Mouse (Mus musculus) adipocyte (in vitro differentiated cells): Measurements from ENCODE around the gene Lgi4.

Source experiments
- DNase-seq: peaks from one replicate; pipeline ENCODE4 v3.0.0-alpha.2; 2016; ENCODE audit warnings: low spot score

Gene Lgi4

DNA sequence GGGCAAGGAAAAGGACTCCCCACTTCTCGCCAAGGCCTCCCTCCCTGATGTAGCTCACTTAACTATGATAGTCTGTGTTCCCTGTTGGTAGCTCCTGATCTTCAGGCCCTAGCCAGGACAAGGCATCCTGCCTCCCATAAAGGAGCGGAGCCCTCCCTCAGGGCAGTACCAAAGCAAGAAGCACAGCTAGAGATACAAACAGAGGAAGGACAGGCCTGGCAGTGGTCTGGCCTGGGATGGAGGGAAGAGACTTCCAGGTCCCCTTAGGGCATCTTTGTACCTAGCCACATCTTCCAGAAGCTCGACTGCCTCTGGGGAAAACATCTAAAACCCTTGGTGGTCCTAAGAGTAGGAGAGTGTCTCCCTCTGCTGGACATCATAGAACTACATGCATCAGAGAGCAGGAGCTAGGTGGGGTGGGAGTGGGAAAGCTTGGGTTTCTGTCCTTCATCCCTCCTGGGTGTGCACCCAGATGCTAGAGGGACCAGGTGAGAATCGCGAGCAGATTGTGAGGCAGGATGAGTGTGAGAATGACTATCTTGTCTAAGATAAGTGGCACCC is 18.8 kb downstream of the Lgi4 start:
- DNase-seq = peak; percentile 58

- peak; percentile 33 for DNase-seq
These were observed 20.5 kb downstream of the Lgi4 start for GRCm38 (mm10) chr7:31079670-31080069.

GRCm38 (mm10) chr7:31080611-31081010 is 21.5 kb downstream of the Lgi4 start:
- no peak for DNase-seq

GRCm38 (mm10) chr7:31081106-31081505 is 22.0 kb downstream of the Lgi4 start:
- DNase-seq = no peak

DNA sequence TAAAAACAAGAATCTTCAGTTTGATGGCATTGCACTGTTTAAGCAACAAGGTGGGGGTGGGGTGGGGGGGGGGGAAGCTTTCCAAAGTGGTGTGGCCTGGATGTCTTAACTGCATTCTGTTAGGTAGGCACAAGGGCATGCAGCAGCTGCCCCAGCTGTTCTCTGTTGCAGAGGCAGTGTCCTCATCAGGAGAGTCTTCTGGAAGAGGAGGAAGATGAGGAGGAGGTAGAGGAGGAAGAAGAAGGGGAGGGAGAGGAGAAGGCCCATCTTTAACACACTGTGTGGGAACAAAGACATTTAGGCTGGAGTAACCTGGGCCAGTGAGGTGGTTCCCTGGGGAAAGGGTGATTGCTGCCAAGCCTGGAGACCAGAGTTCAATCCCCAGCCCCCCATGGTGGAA is 23.0 kb downstream of the Lgi4 start:
- DNase-seq = peak; percentile 53

- peak; percentile 86 for DNase-seq
These were observed 23.9 kb downstream of the Lgi4 start for GRCm38 (mm10) chr7:31082831-31083588.

DNA sequence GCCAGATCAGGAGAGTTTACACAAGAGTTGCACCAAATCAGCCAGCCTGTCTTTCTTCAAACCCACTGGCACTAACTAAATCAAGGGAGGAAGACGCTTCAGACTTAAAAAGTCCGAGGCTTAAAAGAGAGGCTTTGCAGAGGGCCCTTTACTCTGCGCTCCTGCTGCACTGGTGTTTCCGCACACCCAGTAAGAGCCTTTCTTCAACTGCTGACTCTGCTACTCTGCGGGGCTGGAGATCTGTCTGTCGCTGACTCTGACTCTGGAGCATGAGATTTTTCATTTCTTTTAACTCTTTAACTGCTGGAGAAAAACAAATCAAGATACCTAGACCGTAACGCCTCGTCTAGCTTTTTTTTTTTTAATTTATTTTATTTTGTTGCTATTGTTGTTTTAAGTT is 25.0 kb downstream of the Lgi4 start:
- no peak for DNase-seq

DNA sequence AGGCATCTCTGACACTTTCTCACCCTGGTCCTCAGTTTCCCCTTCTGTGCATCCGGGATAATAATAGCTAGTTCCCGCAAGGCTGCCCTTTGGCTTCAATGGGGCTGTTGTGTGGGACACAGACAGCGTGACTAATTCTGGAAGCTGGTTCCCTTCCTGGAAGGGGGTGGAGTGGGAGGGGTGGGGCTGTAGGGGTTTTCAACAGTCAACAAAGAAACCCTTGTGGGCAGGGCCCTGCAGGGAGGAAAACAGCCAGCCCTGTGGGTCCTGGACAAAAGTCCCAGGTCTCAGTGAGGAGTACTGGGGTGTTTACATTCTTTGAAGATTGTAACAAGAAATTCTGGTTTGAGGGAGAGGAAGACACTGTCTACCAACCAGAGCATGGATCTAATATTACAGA is 26.0 kb downstream of the Lgi4 start:
- peak; percentile 49 for DNase-seq

- DNase-seq = no peak
These were observed 27.1 kb downstream of the Lgi4 start for GRCm38 (mm10) chr7:31086175-31086755.

DNA sequence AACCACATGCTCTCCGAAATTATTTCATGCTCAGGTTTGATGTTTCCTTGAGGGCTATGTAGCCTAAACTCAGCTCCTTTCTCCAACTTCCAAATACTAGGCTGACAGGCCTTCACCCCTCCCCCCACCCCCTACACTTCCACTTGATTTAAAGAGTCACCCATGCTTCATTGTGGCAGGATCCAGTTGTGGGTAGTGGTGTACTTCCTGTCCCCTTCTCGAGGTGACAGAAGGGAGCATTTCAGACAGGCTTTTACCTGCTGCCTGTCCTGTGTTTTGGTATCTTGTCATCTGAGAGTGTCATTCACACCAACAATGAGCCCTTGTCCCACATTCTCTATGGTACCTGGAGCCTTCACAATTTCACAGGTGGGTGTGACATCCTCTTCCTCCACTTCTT is 28.1 kb downstream of the Lgi4 start:
- DNase-seq = no peak

DNA sequence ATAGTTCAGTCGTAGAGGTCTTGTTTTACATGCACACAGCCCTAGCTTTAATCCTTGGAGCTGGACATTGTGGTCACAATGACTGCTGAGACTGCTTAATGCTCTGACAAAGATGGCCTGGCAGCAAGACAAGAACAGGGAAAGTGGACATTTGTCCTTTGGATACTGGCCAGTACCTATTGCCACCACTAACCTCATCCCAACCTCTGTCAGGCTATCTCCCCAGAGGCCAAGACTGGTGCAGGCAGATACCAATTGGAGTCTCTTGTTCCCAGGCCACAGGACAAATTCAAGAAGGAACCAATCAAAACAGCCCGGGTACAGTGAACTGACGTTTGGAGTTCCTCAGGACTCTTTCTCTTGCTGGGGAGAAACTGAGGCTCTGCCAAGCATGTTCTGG is 29.1 kb downstream of the Lgi4 start:
- DNase-seq = peak; percentile 87

DNA sequence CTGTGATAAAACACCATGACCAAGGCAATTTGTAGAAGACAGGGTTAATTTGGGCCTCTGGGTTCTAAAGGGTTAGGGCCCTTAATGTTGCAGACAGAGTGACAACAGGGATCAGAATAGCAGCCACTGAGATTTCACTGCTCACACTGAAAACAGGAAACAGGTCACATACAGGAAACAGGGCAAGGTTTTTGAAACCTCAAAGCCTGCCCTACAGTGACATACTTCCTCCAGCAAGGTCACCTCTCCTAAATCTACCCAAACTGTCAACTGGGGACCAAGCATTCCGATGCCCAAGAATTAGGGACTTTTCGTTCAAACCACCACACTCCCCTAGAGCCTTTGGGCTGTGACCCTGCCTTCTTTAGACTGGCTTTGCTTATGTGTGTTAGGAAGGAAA is 30.6 kb downstream of the Lgi4 start:
- DNase-seq = no peak

DNA sequence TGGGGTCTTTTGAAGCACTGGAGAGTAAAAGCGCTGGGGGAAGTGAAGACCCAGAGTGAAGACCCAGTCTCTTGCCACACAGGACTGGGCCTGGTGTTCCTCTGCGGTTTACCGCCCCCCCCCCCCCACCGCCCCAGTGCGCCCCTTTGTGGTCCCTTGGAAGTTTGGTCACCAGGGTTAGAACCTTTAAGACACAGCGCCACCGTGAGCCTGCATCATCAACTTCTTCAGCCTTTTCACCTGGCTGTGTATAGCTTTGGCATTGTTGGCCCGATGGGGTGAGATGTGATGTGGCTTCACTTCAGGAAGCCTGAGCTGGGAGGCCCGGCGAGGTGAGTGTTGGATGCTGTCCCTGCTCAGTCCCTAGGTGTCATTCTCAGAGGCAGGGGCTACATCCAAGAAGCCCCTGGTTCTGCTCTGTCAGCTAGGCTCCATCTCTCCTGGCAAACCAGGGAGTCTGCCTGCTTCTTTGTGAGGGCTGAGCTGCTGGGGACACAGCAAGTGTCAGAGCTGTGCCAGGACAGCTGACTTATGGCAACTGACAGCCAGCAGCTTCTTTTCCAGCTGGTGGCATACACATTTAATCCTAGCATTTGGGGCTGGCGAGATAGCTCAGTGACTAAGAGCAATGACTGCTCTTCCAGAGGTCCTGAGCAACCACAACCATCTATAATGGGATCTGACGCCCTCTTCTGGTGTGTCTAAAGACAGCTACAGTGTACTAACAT is 35.8 kb downstream of the Lgi4 start:
- DNase-seq = no peak

DNA sequence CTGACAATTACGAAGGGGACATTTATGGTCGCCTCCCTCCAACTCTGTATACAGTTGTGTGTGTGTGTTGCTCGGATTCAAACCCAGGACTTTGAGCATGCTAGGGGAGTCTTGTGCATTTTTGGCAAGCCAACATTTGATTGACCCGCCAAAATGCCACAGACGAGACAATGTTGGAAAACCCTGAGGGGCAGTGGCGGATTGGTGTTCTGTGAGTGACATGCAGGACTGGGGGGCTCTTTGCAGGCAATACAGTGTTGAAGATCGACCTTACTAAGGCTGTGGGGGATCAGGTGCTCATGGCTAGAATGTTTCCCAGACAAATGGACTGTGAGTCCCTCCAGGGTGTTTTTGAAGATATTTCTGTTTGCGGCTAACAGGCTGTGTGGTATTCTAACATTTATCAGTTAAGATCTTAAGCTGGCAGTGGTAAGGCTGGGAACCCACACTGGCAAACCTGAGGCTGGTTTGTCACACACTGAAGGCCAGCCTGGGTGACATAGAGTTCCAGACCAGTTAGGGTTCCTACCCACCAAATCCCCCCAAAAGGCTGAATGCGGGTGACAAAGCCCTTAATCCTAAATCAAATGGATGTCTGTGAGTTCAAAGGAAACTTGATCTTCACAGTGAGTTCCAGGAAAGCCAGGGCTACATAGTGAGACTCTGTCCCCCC is 37.9 kb downstream of the Lgi4 start:
- no peak for DNase-seq

DNA sequence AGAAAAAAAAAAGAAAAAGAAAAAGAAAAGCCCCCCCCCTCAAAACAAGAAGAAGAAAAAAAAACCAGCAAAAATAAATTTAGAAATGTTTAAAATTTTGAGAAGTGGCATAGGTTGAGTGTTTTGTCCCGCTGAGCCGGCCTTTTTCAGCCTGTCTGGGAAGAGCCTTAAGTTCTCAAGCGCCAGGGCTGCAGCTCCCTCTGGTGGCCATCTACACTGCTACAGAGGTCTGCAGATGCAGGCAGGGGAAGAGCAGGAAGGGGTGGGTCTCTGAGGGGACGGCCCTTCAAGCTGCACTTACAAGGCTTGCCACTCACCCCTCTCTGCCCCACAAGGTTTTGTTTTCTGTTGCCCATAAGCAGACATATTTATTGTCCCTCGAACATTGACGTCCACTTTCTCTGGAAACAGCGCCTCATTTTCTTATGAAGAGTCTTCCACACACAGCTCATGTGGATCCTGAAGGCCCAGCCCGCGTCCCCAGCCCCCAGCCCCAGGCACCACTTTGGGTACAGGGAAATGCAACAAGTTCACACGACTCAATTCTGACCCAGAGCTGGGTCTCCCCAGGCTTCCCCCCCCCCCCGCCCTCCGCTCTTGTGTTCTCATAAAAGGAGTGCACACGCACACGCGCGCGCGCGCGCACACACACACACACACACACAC is 38.6 kb downstream of the Lgi4 start:
- peak; percentile 91 for DNase-seq

DNA sequence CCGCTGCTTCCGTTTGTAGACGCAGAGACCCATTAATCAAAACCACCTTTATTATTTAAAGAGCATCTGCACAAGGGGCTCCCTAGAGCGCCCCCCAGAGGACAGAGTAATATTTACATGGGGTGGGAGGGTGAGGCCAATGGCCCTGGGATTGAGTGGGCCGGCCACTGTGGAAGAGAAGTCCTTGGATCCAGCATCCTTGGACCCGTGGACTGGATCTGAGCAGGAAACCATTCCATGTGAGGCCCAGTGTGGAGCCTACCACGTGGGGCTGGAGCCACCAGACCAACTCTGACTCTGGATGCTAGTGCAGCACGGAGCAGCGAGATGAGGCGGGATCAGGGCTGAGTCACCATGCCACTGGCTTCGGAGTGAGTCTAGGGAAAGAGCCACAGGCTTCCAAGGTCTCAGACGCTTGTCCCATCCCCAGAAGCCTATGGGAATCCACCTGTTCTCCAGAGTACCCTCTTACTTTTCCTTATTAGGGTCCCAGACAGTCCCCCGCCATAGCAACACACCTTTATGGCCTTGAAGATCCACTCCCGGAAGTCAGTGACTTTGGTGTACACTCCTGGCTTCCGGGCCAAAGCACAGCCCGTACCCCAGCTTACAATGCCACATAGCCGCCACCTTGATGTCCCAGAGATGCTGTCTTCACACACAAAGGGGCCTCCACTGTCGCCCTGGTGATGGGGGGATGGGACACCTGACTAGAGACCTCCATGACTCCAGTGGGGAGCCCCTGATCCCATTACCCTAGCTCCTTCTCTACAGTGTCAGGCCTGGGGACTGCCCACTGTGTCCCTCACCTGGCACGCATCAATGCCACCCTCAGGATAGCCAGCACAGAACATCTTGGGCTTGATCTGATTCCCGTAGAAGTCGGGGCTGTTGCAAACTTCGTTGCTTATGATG is 39.8 kb downstream of the Lgi4 start:
- DNase-seq = no peak

DNA sequence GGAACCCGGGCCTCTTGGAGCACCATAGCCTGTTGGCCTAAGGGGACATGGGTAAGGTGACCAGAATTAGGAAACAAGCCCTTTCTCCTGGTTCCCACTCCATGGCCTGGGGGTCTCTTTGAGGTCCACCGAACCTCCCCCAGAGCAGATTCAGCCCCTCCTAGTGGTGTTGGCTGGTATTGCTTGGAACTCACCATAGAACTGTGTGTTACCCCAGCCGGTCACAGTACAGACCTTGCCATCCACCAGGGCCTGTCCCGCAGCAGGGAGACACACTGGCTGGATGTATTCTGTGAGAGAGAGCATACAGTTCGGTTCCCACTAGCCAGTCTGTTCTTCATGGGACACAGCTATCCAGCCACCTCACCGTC is 40.5 kb downstream of the Lgi4 start:
- no peak for DNase-seq

DNA sequence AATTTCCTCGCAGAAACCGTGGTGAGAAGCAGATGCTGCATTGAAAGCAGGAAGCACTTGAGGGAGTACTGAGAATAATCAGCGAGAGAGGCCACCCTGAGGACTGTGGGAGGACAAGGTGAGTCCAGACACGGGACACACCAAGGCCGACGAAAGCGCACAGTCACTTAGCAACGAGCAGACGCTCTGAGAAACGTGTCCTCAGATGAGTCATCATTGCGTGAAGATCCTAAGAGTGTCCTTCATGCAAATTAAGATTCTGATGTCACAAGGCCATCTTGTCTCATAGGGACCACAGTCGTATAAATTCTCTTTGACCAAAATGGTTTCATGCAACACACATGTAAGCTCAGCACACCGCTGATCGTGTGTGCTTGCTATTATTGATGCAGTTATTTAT is 41.6 kb downstream of the Lgi4 start:
- no peak for DNase-seq

DNA sequence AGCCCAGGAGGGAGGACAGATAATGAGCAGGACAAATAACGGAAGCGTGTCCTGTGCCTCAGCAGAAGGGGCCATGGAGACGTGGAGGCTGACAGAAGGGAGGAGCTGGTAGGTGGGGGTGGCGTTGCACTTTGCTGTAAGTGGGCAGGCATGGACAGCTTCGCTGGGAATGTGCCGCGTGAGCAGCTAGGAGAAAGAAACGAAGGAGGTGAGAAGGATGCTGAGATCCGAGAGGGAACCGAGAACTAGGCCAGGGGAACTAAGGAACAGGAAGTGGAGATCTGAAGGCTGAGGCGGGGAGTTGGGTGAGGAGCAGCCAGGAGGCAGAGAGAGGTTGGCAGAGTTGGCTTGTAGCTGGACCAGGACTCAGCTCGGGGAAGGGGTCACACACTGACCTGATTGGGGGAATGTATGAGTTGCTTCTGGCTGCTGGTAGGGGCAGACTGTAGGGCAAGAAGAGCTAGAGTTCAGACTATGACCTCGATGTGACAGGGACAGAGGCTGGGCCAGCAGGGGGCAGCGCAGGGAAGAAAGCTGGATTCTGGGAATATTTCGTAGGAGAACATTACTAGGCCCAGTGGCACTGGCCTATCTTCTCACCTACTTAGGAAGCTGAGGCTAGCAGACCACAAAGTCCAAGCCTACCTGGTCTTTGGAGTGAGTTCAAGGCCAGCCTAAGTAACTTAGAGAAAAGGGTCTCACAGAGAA is 46.1 kb downstream of the Lgi4 start:
- DNase-seq = peak; percentile 65

- no peak for DNase-seq
These were observed 47.0 kb downstream of the Lgi4 start for GRCm38 (mm10) chr7:31106166-31106565.
